Mouse (Mus musculus): ENCODE results near the gene Prkch.

Prkch gene

GRCm38 (mm10) chr12:73718036-73718435 lies 133.4 kb downstream of the Prkch start:
- no peak for DNase-seq

GRCm38 (mm10) chr12:73719816-73720215 lies 135.2 kb downstream of the Prkch start:
- no peak for DNase-seq

- no peak for DNase-seq
Observed at GRCm38 (mm10) chr12:73720466-73720865, 135.9 kb downstream of the Prkch start.

GRCm38 (mm10) chr12:73722060-73722459 lies 137.5 kb downstream of the Prkch start:
- no peak for DNase-seq

GRCm38 (mm10) chr12:73723067-73723466 lies 138.5 kb downstream of the Prkch start:
- no peak for DNase-seq

GRCm38 (mm10) chr12:73723887-73724286 lies 139.3 kb downstream of the Prkch start:
- no peak for DNase-seq

- DNase-seq: no peak
Observed at GRCm38 (mm10) chr12:73725825-73726604, 141.4 kb downstream of the Prkch start.

- no peak for DNase-seq
Observed at GRCm38 (mm10) chr12:73727046-73727445, 142.4 kb downstream of the Prkch start.

- DNase-seq: no peak
Observed at GRCm38 (mm10) chr12:73730603-73731002, 146.0 kb downstream of the Prkch start.

GRCm38 (mm10) chr12:73731093-73731492 lies 146.5 kb downstream of the Prkch start:
- DNase-seq: no peak

GRCm38 (mm10) chr12:73731848-73732540 lies 147.4 kb downstream of the Prkch start:
- no peak for DNase-seq

- no peak for DNase-seq
Observed at GRCm38 (mm10) chr12:73732862-73733261, 148.3 kb downstream of the Prkch start.

GRCm38 (mm10) chr12:73736931-73737330 lies 152.3 kb downstream of the Prkch start:
- no peak for DNase-seq

- DNase-seq: no peak
Observed at GRCm38 (mm10) chr12:73739611-73740219, 155.1 kb downstream of the Prkch start.

- DNase-seq: no peak
Observed at GRCm38 (mm10) chr12:73742577-73742976, 158.0 kb downstream of the Prkch start.

- DNase-seq: no peak
Observed at GRCm38 (mm10) chr12:73743087-73743486, 158.5 kb downstream of the Prkch start.

- DNase-seq: no peak
Observed at GRCm38 (mm10) chr12:73746072-73746471, 161.5 kb downstream of the Prkch start.

- DNase-seq: no peak
Observed at GRCm38 (mm10) chr12:73748373-73748772, 163.8 kb downstream of the Prkch start.

GRCm38 (mm10) chr12:73754476-73755150 lies 170.0 kb downstream of the Prkch start:
- DNase-seq: no peak

- peak in 1 of 2 experiments; percentile 13 for DNase-seq
Observed at GRCm38 (mm10) chr12:73755646-73756045, 171.1 kb downstream of the Prkch start.

GRCm38 (mm10) chr12:73756527-73756926 lies 171.9 kb downstream of the Prkch start:
- DNase-seq: no peak

GRCm38 (mm10) chr12:73762001-73762400 lies 177.4 kb downstream of the Prkch start:
- DNase-seq: no peak

- peak in 1 of 2 experiments; percentile 18 for DNase-seq
Observed at GRCm38 (mm10) chr12:73762762-73763161, 178.2 kb downstream of the Prkch start.
